Comparison of ENCODE assay signal across 14 mouse cellular contexts in genomic region chr11:109039792-109040518, GRCm38 (mm10).
A peak's percentile ranks its signal among the peaks of the same experiment; 100 is the strongest.
DNase-seq lines count a peak whose midpoint lies in the region; ATAC-seq and TF ChIP-seq lines count a peak whose summit lies in the region.
"Had no signal": no experiment of that assay in that cellular context is flagged by ENCODE, and none has a peak within 500 bp of the region (broad histone marks: within the 10 kb centered on the region; RNA-seq: fewer than 3 reads in every experiment).

No protein-coding gene starts in this region.

- H3K4me2 ChIP-seq in hindbrain, embryonic 13.5 days, result no peak overlapping the region
- H3K4me2 ChIP-seq in hindbrain, embryonic 11.5 days (replicated peaks; ENCODE audit: low read depth, low read length), result no peak overlapping the region
- no peak overlapping the region for H3K4me2 ChIP-seq in hindbrain, postnatal 0 days (ENCODE audit: low read depth, low read length)
- H3K4me2 ChIP-seq: liver, embryonic 15.5 days; midbrain, embryonic 12.5 days had no signal

- ATAC-seq in hindbrain, embryonic 13.5 days (ENCODE audit: low FRiP score), result no peak
- ATAC-seq in hindbrain, embryonic 11.5 days (ENCODE audit: low FRiP score), result no peak
- ATAC-seq in hindbrain, postnatal 0 days, result no peak
- ATAC-seq: intestine, embryonic 16.5 days had no signal

- peak; percentile 11 for DNase-seq in cerebellum, adult 9-10 months
- no peak for DNase-seq in cerebellum, adult 11-12 months
- no peak for DNase-seq in hindbrain, embryonic 11.5 days (ENCODE audit: low spot score)
- peak; percentile 25 for DNase-seq in lung, postnatal 10 days
- DNase-seq in lung, postnatal 14 days, result no peak
- peak; percentile 39 for DNase-seq in hindbrain, postnatal 0 days (ENCODE audit: low spot score)
- DNase-seq in MN1 (ENCODE audit: low spot score), result no peak
- DNase-seq: gastrocnemius, adult 2 months; heart, postnatal 14 days; thymus, adult 2 months had no signal

- no peak overlapping the region for H3K9ac ChIP-seq in hindbrain, embryonic 13.5 days
- H3K9ac ChIP-seq in hindbrain, embryonic 11.5 days (ENCODE audit: low read depth, low read length), result no peak overlapping the region
- no peak overlapping the region for H3K9ac ChIP-seq in hindbrain, postnatal 0 days (replicated peaks; ENCODE audit: low read length)
- H3K9ac ChIP-seq: liver, embryonic 15.5 days; midbrain, embryonic 12.5 days had no signal

- no peaks in the 10 kb centered on the region for H3K9me3 ChIP-seq in hindbrain, embryonic 13.5 days
- no peaks in the 10 kb centered on the region for H3K9me3 ChIP-seq in hindbrain, embryonic 11.5 days (ENCODE audit: control insufficient read depth, low read length)
- H3K9me3 ChIP-seq in hindbrain, postnatal 0 days (ENCODE audit: low read length), result no peaks in the 10 kb centered on the region
- H3K9me3 ChIP-seq: liver, embryonic 15.5 days; midbrain, embryonic 12.5 days had no signal

- peak overlapping the region; percentile 27 for H3K27ac ChIP-seq in hindbrain, embryonic 13.5 days
- H3K27ac ChIP-seq in hindbrain, embryonic 11.5 days (ENCODE audit: low read depth, low read length), result no peak overlapping the region
- peak overlapping the region; percentile 49 for H3K27ac ChIP-seq in hindbrain, postnatal 0 days
- H3K27ac ChIP-seq: gastrocnemius, adult 2 months; liver, embryonic 15.5 days; midbrain, embryonic 12.5 days had no signal

- H3K27me3 ChIP-seq in hindbrain, embryonic 13.5 days, result no peaks in the 10 kb centered on the region
- H3K27me3 ChIP-seq in hindbrain, embryonic 11.5 days (ENCODE audit: control insufficient read depth, insufficient read depth, low read length), result no peaks in the 10 kb centered on the region
- no peaks in the 10 kb centered on the region for H3K27me3 ChIP-seq in hindbrain, postnatal 0 days (ENCODE audit: insufficient read depth, low read length)
- H3K27me3 ChIP-seq: liver, embryonic 15.5 days; midbrain, embryonic 12.5 days had no signal

- no peak for TF ChIP-seq CTCF in hindbrain, postnatal 0 days (IDR thresholded peaks at IDR 0.05; ENCODE audit: low read depth)

- peaks cover 18% of the 10 kb centered on the region for H3K4me1 ChIP-seq in hindbrain, embryonic 13.5 days (replicated peaks)
- H3K4me1 ChIP-seq in hindbrain, embryonic 11.5 days (replicated peaks; ENCODE audit: control insufficient read depth, insufficient read depth, low read length), result no peaks in the 10 kb centered on the region
- peaks cover 4% of the 10 kb centered on the region; the same call in 1 of the 2 replicates for H3K4me1 ChIP-seq in hindbrain, postnatal 0 days (ENCODE audit: insufficient read depth, low read length)
- H3K4me1 ChIP-seq: liver, embryonic 15.5 days had no signal

- H3K36me3 ChIP-seq in hindbrain, embryonic 13.5 days, result no peaks in the 10 kb centered on the region
- H3K36me3 ChIP-seq in hindbrain, embryonic 11.5 days (ENCODE audit: control insufficient read depth, insufficient read depth, low read length), result no peaks in the 10 kb centered on the region
- no peaks in the 10 kb centered on the region for H3K36me3 ChIP-seq in hindbrain, postnatal 0 days (ENCODE audit: insufficient read depth, low read length)
- H3K36me3 ChIP-seq: liver, embryonic 15.5 days; midbrain, embryonic 12.5 days had no signal

- WGBS in hindbrain, embryonic 13.5 days, result 64% methylated on average over 6 of the region's 6 CpGs
- 76% methylated on average over 6 of the region's 6 CpGs for WGBS in hindbrain, embryonic 11.5 days
- WGBS in hindbrain, postnatal 0 days, result 34% methylated on average over 6 of the region's 6 CpGs

- no peak overlapping the region for H3K4me3 ChIP-seq in hindbrain, embryonic 13.5 days
- H3K4me3 ChIP-seq in hindbrain, embryonic 11.5 days (ENCODE audit: low read depth, low read length), result no peak overlapping the region
- no peak overlapping the region for H3K4me3 ChIP-seq in hindbrain, postnatal 0 days (ENCODE audit: low read length)
- H3K4me3 ChIP-seq: gastrocnemius, adult 2 months; liver, embryonic 15.5 days; midbrain, embryonic 12.5 days had no signal

Comparison
In these comparisons a context has a peak if more than half of its experiments do, and no peak if none do; other contexts are left out.
1. DNase-seq: peak in cerebellum, adult 9-10 months (single experiment), lung, postnatal 10 days (single experiment) and hindbrain, postnatal 0 days (single experiment); none in cerebellum, adult 11-12 months (single experiment), hindbrain, embryonic 11.5 days (single experiment), lung, postnatal 14 days (single experiment) and MN1 (single experiment).